Mouse (Mus musculus): ENCODE data around the gene Rcbtb2. TPM values are rescaled to one million over a fixed set of nuclear protein-coding genes. Genes with fewer than 3 reads are reported as not detected.

The Rcbtb2 gene
- polyA plus RNA-seq, 1 experiment from 2014 or later, result 44.0 TPM

GRCm38 (mm10) chr14:73105407-73106185, 17.2 kb upstream of the Rcbtb2 start:
- H3K27me3 ChIP-seq (ENCODE audit: control insufficient read depth, insufficient read depth, low read length), result no peaks in the 10 kb centered on the region
- DNase-seq (ENCODE audit: low spot score) (no peak), ATAC-seq (ENCODE audit: low FRiP score, low TSS enrichment) (no peak)
- H3K9me3 ChIP-seq (ENCODE audit: control insufficient read depth, low read length), result no peaks in the 10 kb centered on the region
- H3K9ac ChIP-seq (ENCODE audit: low read length), result no peak overlapping the region
- no peak overlapping the region for H3K4me3 ChIP-seq (ENCODE audit: low read depth, low read length)
- H3K4me1 ChIP-seq (replicated peaks; ENCODE audit: control insufficient read depth, insufficient read depth), result no peaks in the 10 kb centered on the region
- H3K27ac ChIP-seq (replicated peaks), result no peak overlapping the region
- WGBS, result 55% methylated on average over 11 of the region's 11 CpGs
- TF ChIP-seq EP300 (optimal IDR thresholded peaks at IDR 0.05) (no peak), CTCF (IDR thresholded peaks at IDR 0.05; ENCODE audit: low read depth) (no peak)
- H3K4me2 ChIP-seq (replicated peaks; ENCODE audit: low read depth), result no peak overlapping the region
- no peaks in the 10 kb centered on the region for H3K36me3 ChIP-seq (ENCODE audit: control insufficient read depth, insufficient read depth, low read length)

GRCm38 (mm10) chr14:73106234-73106711, 16.6 kb upstream of the Rcbtb2 start:
- H3K27me3 ChIP-seq (ENCODE audit: control insufficient read depth, insufficient read depth, low read length), result no peaks in the 10 kb centered on the region
- no peak overlapping the region for H3K9ac ChIP-seq (ENCODE audit: low read length)
- WGBS, result 19% methylated on average over 8 of the region's 8 CpGs
- TF ChIP-seq CTCF (IDR thresholded peaks at IDR 0.05; ENCODE audit: low read depth) (peak; percentile 69), EP300 (optimal IDR thresholded peaks at IDR 0.05) (no peak)
- DNase-seq (ENCODE audit: low spot score), result peak; percentile 63
- H3K27ac ChIP-seq (replicated peaks), result no peak overlapping the region
- no peaks in the 10 kb centered on the region for H3K4me1 ChIP-seq (replicated peaks; ENCODE audit: control insufficient read depth, insufficient read depth)
- no peaks in the 10 kb centered on the region for H3K9me3 ChIP-seq (ENCODE audit: control insufficient read depth, low read length)
- H3K4me2 ChIP-seq (replicated peaks; ENCODE audit: low read depth), result 0 out of 2 replicates have a peak overlapping the region, but pooled peaks have one; percentile 8
- no peaks in the 10 kb centered on the region for H3K36me3 ChIP-seq (ENCODE audit: control insufficient read depth, insufficient read depth, low read length)
- H3K4me3 ChIP-seq (ENCODE audit: low read depth, low read length), result no peak overlapping the region
- no peak for ATAC-seq (ENCODE audit: low FRiP score, low TSS enrichment)

- Histone ChIP-seq H3K4me3 (ENCODE audit: low read depth, low read length) (no peak overlapping the region), H3K4me2 (replicated peaks; ENCODE audit: low read depth) (peak overlapping the region; percentile 23; the same call in 1 of the 2 replicates), H3K9ac (ENCODE audit: low read length) (no peak overlapping the region), H3K4me1 (replicated peaks; ENCODE audit: control insufficient read depth, insufficient read depth) (no peaks in the 10 kb centered on the region), H3K27me3 (ENCODE audit: control insufficient read depth, insufficient read depth, low read length) (no peaks in the 10 kb centered on the region), H3K9me3 (ENCODE audit: control insufficient read depth, low read length) (no peaks in the 10 kb centered on the region), H3K36me3 (ENCODE audit: control insufficient read depth, insufficient read depth, low read length) (no peaks in the 10 kb centered on the region), H3K27ac (replicated peaks) (peak overlapping the region; percentile 84)
- 36% methylated on average over 4 of the region's 4 CpGs for WGBS
- TF ChIP-seq CTCF (IDR thresholded peaks at IDR 0.05; ENCODE audit: low read depth), result no peak
- TF ChIP-seq EP300 (optimal IDR thresholded peaks at IDR 0.05), result no peak
- DNase-seq (ENCODE audit: low spot score), result peak; percentile 72
- peak; percentile 93 for ATAC-seq (ENCODE audit: low FRiP score, low TSS enrichment)
Observed at GRCm38 (mm10) chr14:73106957-73107356, 15.9 kb upstream of the Rcbtb2 start.

- Histone ChIP-seq H3K9me3 (ENCODE audit: control insufficient read depth, low read length) (no peaks in the 10 kb centered on the region), H3K4me1 (replicated peaks; ENCODE audit: control insufficient read depth, insufficient read depth) (no peaks in the 10 kb centered on the region), H3K4me3 (ENCODE audit: low read depth, low read length) (no peak overlapping the region), H3K27me3 (ENCODE audit: control insufficient read depth, insufficient read depth, low read length) (no peaks in the 10 kb centered on the region), H3K27ac (replicated peaks) (peak overlapping the region; percentile 84), H3K9ac (ENCODE audit: low read length) (no peak overlapping the region), H3K4me2 (replicated peaks; ENCODE audit: low read depth) (0 out of 2 replicates have a peak overlapping the region, but pooled peaks have one; percentile 23), H3K36me3 (ENCODE audit: control insufficient read depth, insufficient read depth, low read length) (no peaks in the 10 kb centered on the region)
- TF ChIP-seq CTCF (IDR thresholded peaks at IDR 0.05; ENCODE audit: low read depth), result no peak
- TF ChIP-seq EP300 (optimal IDR thresholded peaks at IDR 0.05), result no peak
- DNase-seq (ENCODE audit: low spot score) (no peak), ATAC-seq (ENCODE audit: low FRiP score, low TSS enrichment) (peak; percentile 80)
- WGBS, result 52% methylated on average over 7 of the region's 7 CpGs
Observed at GRCm38 (mm10) chr14:73107371-73107770, 15.5 kb upstream of the Rcbtb2 start.

- DNase-seq (ENCODE audit: low spot score) (no peak), ATAC-seq (ENCODE audit: low FRiP score, low TSS enrichment) (no peak)
- Histone ChIP-seq H3K4me1 (replicated peaks; ENCODE audit: control insufficient read depth, insufficient read depth) (no peaks in the 10 kb centered on the region), H3K27me3 (ENCODE audit: control insufficient read depth, insufficient read depth, low read length) (no peaks in the 10 kb centered on the region), H3K4me3 (ENCODE audit: low read depth, low read length) (no peak overlapping the region), H3K27ac (replicated peaks) (peak overlapping the region; percentile 84; the same call in 1 of the 2 replicates), H3K36me3 (ENCODE audit: control insufficient read depth, insufficient read depth, low read length) (no peaks in the 10 kb centered on the region), H3K9ac (ENCODE audit: low read length) (no peak overlapping the region), H3K9me3 (ENCODE audit: control insufficient read depth, low read length) (no peaks in the 10 kb centered on the region), H3K4me2 (replicated peaks; ENCODE audit: low read depth) (no peak overlapping the region)
- TF ChIP-seq CTCF (IDR thresholded peaks at IDR 0.05; ENCODE audit: low read depth) (no peak), EP300 (optimal IDR thresholded peaks at IDR 0.05) (no peak)
- 84% methylated on average over 6 of the region's 6 CpGs for WGBS
Observed at GRCm38 (mm10) chr14:73107952-73108351, 14.9 kb upstream of the Rcbtb2 start.

- H3K9me3 ChIP-seq (ENCODE audit: control insufficient read depth, low read length), result no peaks in the 10 kb centered on the region
- no peak overlapping the region for H3K4me2 ChIP-seq (replicated peaks; ENCODE audit: low read depth)
- 51% methylated on average over 3 of the region's 3 CpGs for WGBS
- no peak overlapping the region for H3K9ac ChIP-seq (ENCODE audit: low read length)
- H3K27ac ChIP-seq (replicated peaks), result peak overlapping the region; percentile 61
- ATAC-seq (ENCODE audit: low FRiP score, low TSS enrichment) (no peak), DNase-seq (ENCODE audit: low spot score) (no peak)
- TF ChIP-seq CTCF (IDR thresholded peaks at IDR 0.05; ENCODE audit: low read depth) (no peak), EP300 (optimal IDR thresholded peaks at IDR 0.05) (no peak)
- H3K36me3 ChIP-seq (ENCODE audit: control insufficient read depth, insufficient read depth, low read length), result no peaks in the 10 kb centered on the region
- no peak overlapping the region for H3K4me3 ChIP-seq (ENCODE audit: low read depth, low read length)
- H3K27me3 ChIP-seq (ENCODE audit: control insufficient read depth, insufficient read depth, low read length), result no peaks in the 10 kb centered on the region
- H3K4me1 ChIP-seq (replicated peaks; ENCODE audit: control insufficient read depth, insufficient read depth), result no peaks in the 10 kb centered on the region
Observed at GRCm38 (mm10) chr14:73110682-73111081, 12.2 kb upstream of the Rcbtb2 start.

Data from stomach, postnatal 0 days (tissue).